Mouse (Mus musculus) lung, embryonic 14.5 days (tissue): ENCODE data around the gene Eif4g3. TPM values are rescaled to one million over a fixed set of nuclear protein-coding genes. Genes with fewer than 3 reads are reported as not detected.

Experiments used
- ATAC-seq: fragments of 200-750 bp; cut with Nextera tagmentation; 2 replicates; pipeline ENCODE4 v1.8.0; 2017; ENCODE audit warnings: mild to moderate bottlenecking, moderate TSS enrichment, moderate library complexity; ENCODE audit not compliant: insufficient read depth
- DNase-seq: peaks from one replicate; pipeline ENCODE4 v3.0.0-alpha.2; 2015
- H3K27ac ChIP-seq: fragments of 300-500 bp; sonication (generic); 2 replicates; pipeline ENCODE4 v1.5.1; 2014; ENCODE audit warnings: low read depth, mild to moderate bottlenecking, moderate library complexity
- H3K27me3 ChIP-seq: fragments of 300-500 bp; sonication (generic); 2 replicates; pipeline ENCODE4 v1.6.1; 2014; ENCODE audit warnings: low read length, control low read depth; ENCODE audit not compliant: insufficient read depth
- H3K36me3 ChIP-seq: fragments of 300-500 bp; sonication (generic); 2 replicates; pipeline ENCODE4 v1.6.1; 2014; ENCODE audit warnings: control low read depth; ENCODE audit not compliant: insufficient read depth
- H3K4me1 ChIP-seq: fragments of 300-500 bp; sonication (generic); 2 replicates; pipeline ENCODE4 v1.6.1; 2014; ENCODE audit warnings: antibody characterized with exemption, control low read depth; ENCODE audit not compliant: insufficient read depth
- H3K4me2 ChIP-seq: fragments of 300-500 bp; sonication (generic); 2 replicates; pipeline ENCODE4 v1.6.1; 2014; ENCODE audit warnings: mild to moderate bottlenecking
- H3K4me3 ChIP-seq: fragments of 300-500 bp; sonication (generic); 2 replicates; pipeline ENCODE4 v1.5.1; 2014; ENCODE audit warnings: low read depth, low read length
- H3K9ac ChIP-seq: fragments of 300-500 bp; sonication (generic); 2 replicates; pipeline ENCODE4 v1.6.1; 2014
- H3K9me3 ChIP-seq: fragments of 300-500 bp; sonication (generic); 2 replicates; pipeline ENCODE4 v1.6.1; 2016; ENCODE audit warnings: low read depth, low read length, control low read depth
- CTCF ChIP-seq: IDR thresholded peaks from 2 replicates; pipeline ENCODE4 v1.5.1; 2016; ENCODE audit warnings: antibody characterized with exemption, low read depth
- WGBS: fragments of 180-500 bp; shearing (Covaris S2); extraction: QIAGEN DNeasy Blood & Tissue Kit; methylation state at CpG from one replicate; pipeline ENCODE4 v1.1.7; 2014; 5-methylcytosine and 5-hydroxymethylcytosine counted together
- polyA plus RNA-seq: library from polyadenylated mRNA; unstranded; fragments of >200 nt; fragmentation: Nextera tagmentation; extraction: Ambion mirVana; gene quantifications from 2 replicates; pipeline ENCODE4 v1.2.1, GENCODE M21; 2014

The Eif4g3 gene
- polyA plus RNA-seq, 1 experiment from 2014 or later = 42.9 TPM

DNA sequence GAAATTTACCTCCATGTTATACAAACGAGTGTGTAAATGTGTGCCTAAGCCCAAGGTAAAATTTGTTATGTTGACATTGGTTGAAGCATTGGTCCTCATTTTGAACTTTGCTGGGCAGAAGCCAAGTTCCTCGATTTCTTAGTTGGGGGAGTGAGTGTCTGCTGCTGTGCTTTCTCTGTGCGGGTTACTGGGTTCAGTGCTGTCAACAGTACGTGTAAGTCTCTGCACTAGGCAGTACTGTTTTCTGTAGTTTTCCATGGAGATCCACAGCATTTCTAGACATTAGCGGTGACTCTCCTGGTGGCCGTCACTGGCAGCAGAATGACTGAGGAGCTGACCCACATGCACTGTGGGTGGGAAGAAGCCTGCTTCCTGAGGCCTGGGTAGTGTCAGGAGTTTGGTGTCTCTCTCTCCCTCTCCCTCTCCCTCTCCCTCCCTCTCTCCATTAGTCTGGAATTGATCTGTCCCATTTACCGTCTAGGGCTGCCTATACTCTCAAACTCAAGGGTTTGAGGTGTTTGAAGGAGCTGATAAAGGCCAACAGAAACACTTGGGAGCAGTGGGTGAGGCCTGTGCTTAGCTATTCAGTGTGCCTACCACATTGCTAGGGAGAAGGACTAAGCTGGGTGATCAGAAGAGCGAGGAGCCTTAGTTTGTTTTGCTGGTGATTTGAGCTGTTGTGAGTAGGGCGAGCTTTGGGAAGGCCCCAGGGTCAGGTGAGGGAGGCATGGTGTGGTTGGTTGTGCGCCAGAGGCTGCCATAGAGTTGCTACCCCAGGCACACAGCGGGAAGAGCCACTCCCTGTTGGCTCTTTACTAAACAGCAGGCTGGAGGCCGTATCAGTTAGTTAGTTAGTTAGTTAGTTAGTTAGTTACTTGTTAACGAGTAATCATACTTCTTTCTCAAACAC is 45.8 kb downstream of the Eif4g3 start:
- Histone ChIP-seq H3K27ac (peak overlapping the region; percentile 47; the same call in 1 of the 2 replicates), H3K4me3 (no peak overlapping the region), H3K36me3 (peaks cover 33% of the 10 kb centered on the region; the same call in 1 of the 2 replicates), H3K27me3 (no peaks in the 10 kb centered on the region), H3K4me1 (no peaks in the 10 kb centered on the region), H3K9me3 (no peaks in the 10 kb centered on the region), H3K9ac (no peak overlapping the region), H3K4me2 (no peak overlapping the region)
- ATAC-seq (0 out of 2 replicates have a peak, but pooled peaks have one; percentile 24), DNase-seq (peak; percentile 48)
- WGBS = 44% methylated on average over 13 of the region's 13 CpGs
- TF ChIP-seq CTCF = 0 out of 2 replicates have a peak, but pooled peaks have one; percentile 8

- Histone ChIP-seq H3K27me3 (no peaks in the 10 kb centered on the region), H3K36me3 (peaks cover 31% of the 10 kb centered on the region; the same call in 1 of the 2 replicates), H3K9me3 (no peaks in the 10 kb centered on the region), H3K9ac (no peak overlapping the region), H3K4me1 (no peaks in the 10 kb centered on the region), H3K4me3 (no peak overlapping the region), H3K27ac (peak overlapping the region; percentile 47; the same call in 1 of the 2 replicates), H3K4me2 (no peak overlapping the region)
- no peak for TF ChIP-seq CTCF
- DNase-seq = no peak
- WGBS = 82% methylated on average over 9 of the region's 9 CpGs
- ATAC-seq = no peak
Observed at GRCm38 (mm10) chr4:138039275-138039651, 46.4 kb downstream of the Eif4g3 start.

GRCm38 (mm10) chr4:138040589-138040988 is 47.8 kb downstream of the Eif4g3 start:
- no peak overlapping the region for H3K4me3 ChIP-seq
- H3K9ac ChIP-seq = no peak overlapping the region
- no peak for TF ChIP-seq CTCF
- no peak overlapping the region for H3K4me2 ChIP-seq
- no peaks in the 10 kb centered on the region for H3K9me3 ChIP-seq
- no peaks in the 10 kb centered on the region for H3K27me3 ChIP-seq
- H3K27ac ChIP-seq = no peak overlapping the region
- 91% methylated on average over 3 of the region's 3 CpGs for WGBS
- ATAC-seq (no peak), DNase-seq (no peak)
- H3K36me3 ChIP-seq = peaks cover 36% of the 10 kb centered on the region
- no peaks in the 10 kb centered on the region for H3K4me1 ChIP-seq

- no peak overlapping the region for H3K4me2 ChIP-seq
- H3K9me3 ChIP-seq = no peaks in the 10 kb centered on the region
- H3K36me3 ChIP-seq = peaks cover 39% of the 10 kb centered on the region
- DNase-seq = no peak
- ATAC-seq = no peak
- H3K9ac ChIP-seq = no peak overlapping the region
- H3K27ac ChIP-seq = no peak overlapping the region
- H3K27me3 ChIP-seq = no peaks in the 10 kb centered on the region
- TF ChIP-seq CTCF = no peak
- WGBS = 76% methylated on average over 12 of the region's 12 CpGs
- H3K4me1 ChIP-seq = no peaks in the 10 kb centered on the region
- H3K4me3 ChIP-seq = no peak overlapping the region
Observed at GRCm38 (mm10) chr4:138041566-138042256, 48.9 kb downstream of the Eif4g3 start.

GRCm38 (mm10) chr4:138042257-138042589 is 49.4 kb downstream of the Eif4g3 start:
- no peaks in the 10 kb centered on the region for H3K9me3 ChIP-seq
- no peaks in the 10 kb centered on the region for H3K4me1 ChIP-seq
- no peak overlapping the region for H3K27ac ChIP-seq
- H3K9ac ChIP-seq = no peak overlapping the region
- TF ChIP-seq CTCF = no peak
- no peak overlapping the region for H3K4me3 ChIP-seq
- DNase-seq (no peak), ATAC-seq (no peak)
- no peak overlapping the region for H3K4me2 ChIP-seq
- peaks cover 40% of the 10 kb centered on the region for H3K36me3 ChIP-seq
- WGBS = 52% methylated on average over 2 of the region's 2 CpGs
- no peaks in the 10 kb centered on the region for H3K27me3 ChIP-seq

- H3K4me1 ChIP-seq = no peaks in the 10 kb centered on the region
- H3K9ac ChIP-seq = no peak overlapping the region
- H3K4me3 ChIP-seq = no peak overlapping the region
- H3K4me2 ChIP-seq = no peak overlapping the region
- no peaks in the 10 kb centered on the region for H3K9me3 ChIP-seq
- DNase-seq (no peak), ATAC-seq (no peak)
- WGBS = 89% methylated on average over 5 of the region's 5 CpGs
- H3K27me3 ChIP-seq = no peaks in the 10 kb centered on the region
- H3K27ac ChIP-seq = no peak overlapping the region
- peaks cover 44% of the 10 kb centered on the region for H3K36me3 ChIP-seq
- no peak for TF ChIP-seq CTCF
Observed at GRCm38 (mm10) chr4:138042625-138043024, 49.8 kb downstream of the Eif4g3 start.
